Mouse (Mus musculus) heart, adult 11 months (tissue): ENCODE data around the gene Sucla2.

Experiments
- DNase-seq: peaks from one replicate; pipeline ENCODE4 v3.0.0; 2022

Sucla2 gene

GRCm38 (mm10) chr14:73524766-73525448 is at the start of gene Sucla2:
TSS of gene Sucla2 (plus strand) at chr14:73525319.
- DNase-seq, result peak; percentile 99

GRCm38 (mm10) chr14:73475506-73475905 is 49.6 kb upstream of the Sucla2 start:
- DNase-seq, result peak; percentile 98

- DNase-seq, result peak; percentile 96
These were observed 48.7 kb upstream of the Sucla2 start for GRCm38 (mm10) chr14:73476361-73476934.

GRCm38 (mm10) chr14:73477077-73477476 is 48.0 kb upstream of the Sucla2 start:
- peak; percentile 96 for DNase-seq

- DNase-seq, result no peak
These were observed 46.8 kb upstream of the Sucla2 start for GRCm38 (mm10) chr14:73478321-73478720.

GRCm38 (mm10) chr14:73479771-73480170 is 45.3 kb upstream of the Sucla2 start:
- peak; percentile 27 for DNase-seq

- DNase-seq, result peak; percentile 50
These were observed 41.4 kb upstream of the Sucla2 start for GRCm38 (mm10) chr14:73483516-73484229.

- DNase-seq, result peak; percentile 68
These were observed 40.6 kb upstream of the Sucla2 start for GRCm38 (mm10) chr14:73484366-73485110.

- peak; percentile 96 for DNase-seq
These were observed 38.5 kb upstream of the Sucla2 start for GRCm38 (mm10) chr14:73486641-73487040.

GRCm38 (mm10) chr14:73493356-73493755 is 31.8 kb upstream of the Sucla2 start:
- peak; percentile 81 for DNase-seq

GRCm38 (mm10) chr14:73494122-73494521 is 31.0 kb upstream of the Sucla2 start:
- peak; percentile 61 for DNase-seq

- DNase-seq, result peak; percentile 92
These were observed 29.4 kb upstream of the Sucla2 start for GRCm38 (mm10) chr14:73495753-73496152.

- no peak for DNase-seq
These were observed 23.8 kb upstream of the Sucla2 start for GRCm38 (mm10) chr14:73501283-73501682.

- DNase-seq, result peak; percentile 91
These were observed 23.4 kb upstream of the Sucla2 start for GRCm38 (mm10) chr14:73501721-73502120.

GRCm38 (mm10) chr14:73502591-73503184 is 22.4 kb upstream of the Sucla2 start:
- peak; percentile 95 for DNase-seq

- DNase-seq, result peak; percentile 84
These were observed 21.7 kb upstream of the Sucla2 start for GRCm38 (mm10) chr14:73503237-73503933.

GRCm38 (mm10) chr14:73506283-73506682 is 18.8 kb upstream of the Sucla2 start:
- DNase-seq, result no peak

GRCm38 (mm10) chr14:73507200-73507599 is 17.9 kb upstream of the Sucla2 start:
- no peak for DNase-seq

- DNase-seq, result peak; percentile 93
These were observed 17.3 kb upstream of the Sucla2 start for GRCm38 (mm10) chr14:73507702-73508376.

- no peak for DNase-seq
These were observed 16.3 kb upstream of the Sucla2 start for GRCm38 (mm10) chr14:73508630-73509395.
